Mouse (Mus musculus) hindbrain, embryonic 14.5 days (tissue): Measurements from ENCODE around the gene Nfix. TPM values are rescaled to one million over a fixed set of nuclear protein-coding genes. Genes with fewer than 3 reads are reported as not detected.
A peak's percentile ranks its signal among the peaks of the same experiment; 100 is the strongest.

Experiments
- ATAC-seq: fragments of 200-750 bp; cut with Nextera tagmentation; 2 replicates; pipeline ENCODE4 v1.8.0; 2017; ENCODE audit warnings: moderate number of reproducible peaks, mild to moderate bottlenecking, moderate TSS enrichment, moderate library complexity; ENCODE audit not compliant: low FRiP score
- DNase-seq: peaks from one replicate; pipeline ENCODE4 v3.0.0-alpha.2; 2015; ENCODE audit warnings: low spot score
- H3K27ac ChIP-seq: fragments of 300-500 bp; sonication (generic); 2 replicates; pipeline ENCODE4 v1.5.1; 2014; ENCODE audit warnings: mild to moderate bottlenecking, moderate library complexity
- H3K27me3 ChIP-seq: fragments of 300-500 bp; sonication (generic); 2 replicates; pipeline ENCODE4 v1.6.1; 2014; ENCODE audit warnings: mild to moderate bottlenecking, low read length, mixed read lengths; ENCODE audit not compliant: control insufficient read depth, insufficient read depth
- H3K36me3 ChIP-seq: fragments of 300-500 bp; sonication (generic); replicated peaks from 2 replicates; pipeline ENCODE4 v1.6.1; 2014; ENCODE audit not compliant: control insufficient read depth, insufficient read depth
- H3K4me1 ChIP-seq: fragments of 300-500 bp; sonication (generic); replicated peaks from 2 replicates; pipeline ENCODE4 v1.6.1; 2014; ENCODE audit warnings: antibody characterized with exemption, low read length, mixed read lengths; ENCODE audit not compliant: control insufficient read depth, insufficient read depth
- H3K4me2 ChIP-seq: fragments of 300-500 bp; sonication (generic); replicated peaks from 2 replicates; pipeline ENCODE4 v1.6.1; 2014; ENCODE audit warnings: mild to moderate bottlenecking, moderate library complexity
- H3K4me3 ChIP-seq: fragments of 300-500 bp; sonication (generic); replicated peaks from 2 replicates; pipeline ENCODE4 v1.5.1; 2014; ENCODE audit warnings: mild to moderate bottlenecking, low read length
- H3K9ac ChIP-seq: fragments of 300-500 bp; sonication (generic); 2 replicates; pipeline ENCODE4 v1.6.1; 2014
- H3K9me3 ChIP-seq: fragments of 300-500 bp; sonication (generic); 2 replicates; pipeline ENCODE4 v1.6.1; 2016; ENCODE audit warnings: low read length; ENCODE audit not compliant: control insufficient read depth
- WGBS: fragments of 180-500 bp; shearing (Covaris S2); extraction: QIAGEN DNeasy Blood & Tissue Kit; methylation state at CpG from one replicate; pipeline ENCODE4 v1.1.7; 2014; 5-methylcytosine and 5-hydroxymethylcytosine counted together
- polyA plus RNA-seq: library from polyadenylated mRNA; unstranded; fragments of >200 nt; fragmentation: Nextera tagmentation; extraction: Ambion mirVana; gene quantifications from 2 replicates; pipeline ENCODE4 v1.2.1, GENCODE M21; 2014

Gene Nfix
- polyA plus RNA-seq, 1 experiment from 2014 or later, result 82.4 TPM

DNA sequence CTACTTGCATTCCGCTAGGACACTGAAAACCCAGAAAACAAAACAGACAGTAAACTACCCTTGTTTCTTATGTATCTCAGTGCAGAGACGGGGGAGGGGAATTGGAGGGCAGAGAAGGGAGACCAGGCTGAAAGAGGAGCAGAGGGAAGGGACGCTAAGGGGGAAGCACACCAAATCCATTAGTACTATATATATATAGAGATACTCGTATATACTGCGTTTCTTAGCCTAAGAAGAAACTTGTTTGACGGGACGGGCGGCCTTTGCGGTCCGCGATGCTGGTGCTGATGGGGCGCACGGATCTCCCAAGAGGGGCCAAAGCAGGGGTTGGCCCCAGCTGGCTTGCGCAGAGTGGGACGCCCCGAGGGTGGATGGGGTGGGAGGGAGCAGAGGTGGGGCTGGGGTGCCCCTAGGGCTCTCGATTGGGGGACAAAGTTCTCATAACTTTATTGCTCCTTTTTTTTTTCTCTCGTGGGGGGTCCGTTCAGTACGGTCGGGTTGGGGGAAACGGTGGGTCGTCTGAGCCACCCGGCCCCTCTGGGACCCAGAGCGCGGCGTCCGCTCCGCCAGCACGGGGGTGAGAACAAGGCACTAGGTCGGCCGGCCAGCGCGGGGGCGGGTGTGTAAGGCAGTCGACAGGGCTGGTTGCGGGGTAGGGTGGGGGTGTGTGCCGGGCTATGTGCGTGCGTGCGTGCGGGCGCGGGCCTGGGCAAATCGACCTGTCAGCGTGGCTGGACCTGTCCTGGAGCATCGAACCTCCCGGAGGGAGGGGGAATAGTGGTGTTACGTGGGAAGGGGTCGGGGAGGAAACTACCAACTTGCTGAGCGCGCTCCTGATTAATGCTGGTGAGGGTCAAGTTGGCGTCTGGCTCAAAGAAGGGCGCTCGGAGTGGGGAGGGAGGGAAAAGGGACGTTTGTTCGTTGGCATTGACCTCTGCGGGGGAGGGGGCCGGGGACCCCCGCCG, 95.0 kb downstream of the Nfix start:
- H3K9me3 ChIP-seq, result no peaks in the 10 kb centered on the region
- peaks cover 49% of the 10 kb centered on the region for H3K4me1 ChIP-seq
- 2% methylated on average over 58 of the region's 61 CpGs for whole genome bisulfite sequencing
- H3K36me3 ChIP-seq, result no peaks in the 10 kb centered on the region
- DNase-seq (no peak), ATAC-seq (no peak)
- H3K4me2 ChIP-seq, result peak overlapping the region; percentile 39
- H3K9ac ChIP-seq, result peak overlapping the region; percentile 34
- peaks cover 66% of the 10 kb centered on the region for H3K27me3 ChIP-seq
- peak overlapping the region; percentile 84 for H3K27ac ChIP-seq
- peak overlapping the region; percentile 16 for H3K4me3 ChIP-seq

DNA sequence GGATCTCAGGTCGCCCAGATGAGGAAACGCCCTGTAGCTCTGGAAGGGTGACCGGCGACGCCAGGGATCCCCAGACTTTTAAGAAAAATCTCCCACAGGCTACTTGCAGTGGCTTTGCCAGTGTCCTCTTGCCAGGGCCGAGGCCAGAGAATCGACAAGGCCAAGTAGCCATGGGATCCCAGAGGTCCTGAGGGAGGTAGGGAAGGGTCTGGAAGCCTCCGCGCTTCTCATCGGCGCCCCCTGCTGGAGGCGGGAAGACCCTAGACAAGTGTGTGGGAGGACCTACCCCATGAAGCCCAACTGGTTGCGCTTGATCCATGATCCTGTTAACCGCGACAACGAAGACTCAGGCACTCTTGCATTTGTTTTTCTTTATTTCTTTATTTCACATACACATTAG, 95.8 kb downstream of the Nfix start:
- Histone ChIP-seq H3K4me2 (peak overlapping the region; percentile 39), H3K27me3 (peaks cover 66% of the 10 kb centered on the region), H3K36me3 (peaks cover 3% of the 10 kb centered on the region; the same call in 1 of the 2 replicates), H3K9me3 (no peaks in the 10 kb centered on the region), H3K4me1 (peaks cover 42% of the 10 kb centered on the region), H3K9ac (0 out of 2 replicates have a peak overlapping the region, but pooled peaks have one; percentile 6), H3K27ac (peak overlapping the region; percentile 84; the same call in 1 of the 2 replicates), H3K4me3 (no peak overlapping the region)
- ATAC-seq, result no peak
- DNase-seq, result peak; percentile 76
- 1% methylated on average over 16 of the region's 16 CpGs for WGBS

DNA sequence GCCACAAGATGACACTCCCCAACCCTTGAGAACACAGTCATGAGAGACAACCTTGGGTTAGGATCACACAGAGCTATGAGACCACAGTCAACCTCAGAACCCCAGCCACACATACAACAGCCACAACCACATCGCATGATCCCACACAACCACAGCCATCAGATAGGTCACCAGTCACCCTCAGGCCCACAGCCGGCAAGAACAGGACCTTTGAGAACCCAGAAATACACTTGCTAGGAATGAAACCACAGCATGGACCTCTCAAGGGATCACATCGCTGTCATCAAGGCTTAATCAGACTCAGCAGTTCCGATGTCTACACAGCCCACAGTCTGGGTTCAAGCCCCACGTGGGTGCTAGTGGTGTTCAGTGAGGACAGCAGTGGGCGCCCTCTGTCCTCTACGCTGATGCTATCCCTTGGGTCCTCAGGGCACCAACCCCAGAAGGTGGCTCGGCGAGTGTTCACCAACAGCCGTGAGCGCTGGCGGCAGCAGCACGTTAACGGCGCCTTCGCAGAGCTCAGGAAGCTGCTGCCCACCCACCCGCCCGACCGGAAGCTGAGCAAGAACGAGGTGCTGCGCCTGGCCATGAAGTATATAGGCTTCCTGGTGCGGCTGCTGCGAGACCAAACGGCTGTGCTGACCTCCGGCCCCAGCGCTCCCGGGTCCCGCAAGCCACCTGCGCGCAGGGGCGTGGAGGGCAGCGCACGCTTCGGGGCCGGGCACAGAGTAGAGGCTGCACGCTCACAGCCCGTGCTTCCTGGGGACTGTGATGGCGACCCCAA, 96.5 kb downstream of the Nfix start:
- ATAC-seq (no peak), DNase-seq (no peak)
- WGBS, result 9% methylated on average over 38 of the region's 38 CpGs
- Histone ChIP-seq H3K4me3 (0 out of 2 replicates have a peak overlapping the region, but pooled peaks have one; percentile 2), H3K4me2 (peak overlapping the region; percentile 11), H3K9me3 (no peaks in the 10 kb centered on the region), H3K27me3 (peaks cover 61% of the 10 kb centered on the region), H3K4me1 (peaks cover 35% of the 10 kb centered on the region), H3K9ac (0 out of 2 replicates have a peak overlapping the region, but pooled peaks have one; percentile 6), H3K27ac (no peak overlapping the region), H3K36me3 (peaks cover 10% of the 10 kb centered on the region; the same call in 1 of the 2 replicates)

DNA sequence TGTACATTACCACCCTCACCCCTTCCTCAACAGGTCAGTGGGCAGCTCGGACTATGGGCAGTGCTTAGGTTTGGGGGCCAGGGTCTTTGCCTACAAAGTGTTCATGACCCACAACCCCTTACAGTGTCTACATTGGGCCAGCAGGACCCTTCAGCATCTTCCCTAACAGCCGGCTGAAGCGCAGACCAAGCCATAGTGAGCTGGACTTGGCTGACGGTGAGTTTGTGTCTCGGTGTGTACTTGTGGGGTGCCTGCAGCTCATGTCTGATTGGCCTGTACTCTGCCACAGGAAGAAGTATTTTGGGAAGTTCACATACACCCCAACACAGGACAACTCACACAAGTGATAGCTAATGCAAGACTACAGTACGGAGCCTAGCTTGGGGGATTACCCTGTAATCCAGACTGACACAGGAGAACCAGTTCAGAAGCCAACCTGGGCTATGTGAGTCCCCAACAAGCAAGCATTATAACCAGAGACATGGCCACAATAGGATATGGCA, 97.1 kb downstream of the Nfix start:
- Histone ChIP-seq H3K9me3 (no peaks in the 10 kb centered on the region), H3K36me3 (peaks cover 16% of the 10 kb centered on the region), H3K4me2 (peak overlapping the region; percentile 25; the same call in 1 of the 2 replicates), H3K27me3 (peaks cover 58% of the 10 kb centered on the region), H3K4me1 (peaks cover 30% of the 10 kb centered on the region), H3K9ac (no peak overlapping the region), H3K4me3 (no peak overlapping the region), H3K27ac (no peak overlapping the region)
- DNase-seq, result no peak
- ATAC-seq, result no peak
- WGBS, result 85% methylated on average over 6 of the region's 6 CpGs

DNA sequence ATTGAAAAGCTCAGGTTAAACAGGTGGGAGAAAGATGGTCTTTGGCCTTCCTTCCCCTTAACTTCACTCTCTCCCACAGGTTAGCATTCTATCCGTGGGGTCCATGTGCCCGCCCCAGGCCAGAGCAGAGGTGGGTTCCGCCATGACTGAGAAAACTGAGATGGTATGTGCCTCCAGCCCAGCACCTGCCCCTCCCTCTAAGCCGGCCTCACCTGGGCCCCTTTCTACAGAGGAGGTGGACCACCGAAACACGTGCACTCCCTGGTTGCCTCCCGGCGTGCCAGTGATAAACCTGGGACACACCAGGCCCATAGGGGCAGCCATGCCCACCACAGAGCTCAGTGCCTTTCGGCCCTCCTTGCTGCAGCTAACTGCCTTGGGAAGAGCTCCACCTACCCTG, 97.6 kb downstream of the Nfix start:
- ATAC-seq (no peak), DNase-seq (no peak)
- H3K27me3 ChIP-seq, result peaks cover 53% of the 10 kb centered on the region
- no peak overlapping the region for H3K27ac ChIP-seq
- no peaks in the 10 kb centered on the region for H3K9me3 ChIP-seq
- H3K4me2 ChIP-seq, result peak overlapping the region; percentile 25; the same call in 1 of the 2 replicates
- H3K4me3 ChIP-seq, result 0 out of 2 replicates have a peak overlapping the region, but pooled peaks have one; percentile 14
- WGBS, result 75% methylated on average over 9 of the region's 9 CpGs
- peaks cover 21% of the 10 kb centered on the region for H3K36me3 ChIP-seq
- no peak overlapping the region for H3K9ac ChIP-seq
- H3K4me1 ChIP-seq, result peaks cover 26% of the 10 kb centered on the region

DNA sequence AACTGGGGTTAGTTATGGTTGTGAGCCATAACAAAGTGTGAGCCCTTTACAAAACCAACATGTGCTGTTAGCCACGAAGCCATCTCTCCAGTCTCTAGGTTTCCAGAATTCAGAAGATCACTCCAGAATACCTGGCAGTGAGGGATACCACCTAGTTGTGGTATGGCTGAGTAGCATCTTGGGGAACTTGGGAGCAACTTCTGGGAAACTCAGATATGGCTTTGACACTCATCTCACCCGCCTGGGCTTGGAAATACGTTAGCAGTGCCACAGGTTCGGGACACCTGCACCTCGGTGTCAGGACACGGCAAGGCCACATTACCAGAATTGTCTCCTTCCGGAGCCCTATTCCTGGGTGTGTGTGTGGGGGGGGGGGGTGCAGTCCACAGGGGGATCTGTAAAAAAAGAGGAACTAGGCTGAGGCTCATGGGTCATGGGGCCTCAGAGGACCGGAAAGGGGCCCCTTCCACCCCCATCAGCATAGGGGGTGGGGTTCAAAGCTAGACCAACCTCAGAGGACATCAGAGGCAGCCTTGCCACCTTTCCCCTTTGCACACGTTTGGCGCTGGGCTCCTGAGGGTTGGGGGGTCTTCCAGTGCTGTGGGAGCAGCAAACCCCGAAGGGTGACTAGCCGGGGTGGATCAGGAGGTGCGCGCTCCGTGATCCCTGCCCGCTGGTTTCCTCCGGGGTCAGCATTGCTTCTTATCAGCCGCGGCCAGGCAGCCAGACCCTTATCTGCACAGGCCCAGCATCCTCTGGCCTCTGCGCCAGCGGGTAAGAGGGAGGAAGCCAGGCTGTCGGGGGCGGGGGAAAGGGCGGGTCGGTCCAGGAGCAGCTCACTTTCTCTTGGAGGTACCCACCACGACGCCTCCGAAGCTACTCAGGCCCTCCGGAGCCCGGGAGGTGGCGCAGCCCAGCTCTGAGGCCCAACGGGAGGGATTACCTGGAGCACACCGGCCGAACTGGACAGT, 98.9 kb downstream of the Nfix start, which contains the start of gene Lyl1:
Gene Lyl1, plus strand, starts transcription at position 517 of the 971 bp plus-strand sequence.
- DNase-seq (no peak), ATAC-seq (no peak)
- Histone ChIP-seq H3K9ac (peak within 1 kb of the TSS; percentile 4; the same call in 1 of the 2 replicates), H3K27me3 (peaks cover 45% of the 10 kb centered on the region), H3K4me2 (peak within 1 kb of the TSS; percentile 25; the same call in 1 of the 2 replicates), H3K4me1 (peaks cover 15% of the 10 kb centered on the region; the same call in 1 of the 2 replicates), H3K27ac (peak within 1 kb of the TSS; percentile 44; the same call in 1 of the 2 replicates), H3K4me3 (peak within 1 kb of the TSS; percentile 14; the same call in 1 of the 2 replicates), H3K36me3 (peaks cover 34% of the 10 kb centered on the region), H3K9me3 (no peaks in the 10 kb centered on the region)
- WGBS, result 13% methylated on average over 33 of the region's 34 CpGs

DNA sequence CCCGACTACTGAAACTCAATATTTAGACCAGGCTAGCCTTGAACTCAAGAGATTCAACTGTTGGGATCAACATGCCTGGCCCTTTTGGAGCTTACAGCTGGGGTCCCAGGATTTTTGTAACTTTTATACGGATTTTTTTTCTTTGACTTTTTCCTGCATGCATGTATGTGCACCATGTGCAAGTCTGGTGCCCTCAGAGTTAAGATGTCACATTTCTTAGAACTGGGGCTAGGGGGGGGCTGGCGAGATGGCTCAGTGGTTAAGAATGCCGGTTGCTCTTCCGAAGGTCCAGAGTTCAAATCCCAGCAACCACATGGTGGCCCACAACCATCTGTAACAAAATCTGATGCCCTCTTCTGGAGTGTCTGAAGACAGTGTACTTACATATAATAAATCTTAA, 99.6 kb downstream of the Nfix start:
- Histone ChIP-seq H3K9me3 (no peaks in the 10 kb centered on the region), H3K36me3 (peaks cover 40% of the 10 kb centered on the region), H3K4me2 (no peak overlapping the region), H3K9ac (no peak overlapping the region), H3K4me1 (peaks cover 14% of the 10 kb centered on the region; the same call in 1 of the 2 replicates), H3K27ac (peak overlapping the region; percentile 44; the same call in 1 of the 2 replicates), H3K4me3 (no peak overlapping the region), H3K27me3 (peaks cover 45% of the 10 kb centered on the region)
- WGBS, result 85% methylated on average over 5 of the region's 5 CpGs
- ATAC-seq (no peak), DNase-seq (no peak)

DNA sequence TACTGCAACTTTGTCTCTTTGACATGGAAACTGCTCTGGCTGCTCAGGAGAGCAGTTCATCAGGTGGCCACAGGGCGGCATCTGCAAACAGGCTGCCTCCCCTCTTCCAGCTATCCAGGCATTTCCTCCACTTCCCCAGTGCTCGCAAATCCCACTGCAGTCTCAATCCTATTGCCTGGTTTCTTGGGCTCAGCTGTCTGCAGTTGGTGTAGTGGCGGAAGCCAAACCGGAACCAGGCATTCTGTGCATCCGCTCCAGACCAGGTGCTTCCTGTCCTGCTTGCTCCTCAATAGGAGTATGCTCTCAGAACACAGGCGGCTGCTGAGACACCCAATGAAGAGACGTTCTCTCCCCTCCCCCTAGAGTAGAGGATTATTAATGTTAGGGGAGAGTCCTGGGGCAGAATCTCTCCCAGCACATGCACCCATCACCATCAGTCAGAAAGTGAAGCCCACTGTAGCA, 100.3 kb downstream of the Nfix start:
- Histone ChIP-seq H3K9ac (no peak overlapping the region), H3K4me1 (peaks cover 9% of the 10 kb centered on the region; the same call in 1 of the 2 replicates), H3K4me3 (no peak overlapping the region), H3K4me2 (no peak overlapping the region), H3K27ac (peak overlapping the region; percentile 44; the same call in 1 of the 2 replicates), H3K9me3 (no peaks in the 10 kb centered on the region), H3K36me3 (peaks cover 46% of the 10 kb centered on the region), H3K27me3 (peaks cover 39% of the 10 kb centered on the region)
- 62% methylated on average over 7 of the region's 7 CpGs for WGBS
- ATAC-seq, result no peak
- no peak for DNase-seq
